Mouse (Mus musculus) thymus, postnatal 10 days (tissue): ENCODE measurements around the gene Ctdsp2.

Experiments
- DNase-seq, 2 experiments: peaks; one replicate each; pipeline ENCODE4 v3.0.0; 2021; ENCODE audit warnings: low spot score in 2 of 2

The Ctdsp2 gene

GRCm38 (mm10) chr10:126978277-126978994, at the start of gene Ctdsp2:
Gene Ctdsp2, plus strand, starts transcription at chr10:126978717.
- DNase-seq = peak; percentile 97 to 98

- DNase-seq = no peak
These were observed 49.7 kb upstream of the Ctdsp2 start for GRCm38 (mm10) chr10:126928819-126929206.

GRCm38 (mm10) chr10:126929543-126929942, 49.0 kb upstream of the Ctdsp2 start:
- DNase-seq = no peak

- DNase-seq = no peak
These were observed 48.0 kb upstream of the Ctdsp2 start for GRCm38 (mm10) chr10:126930270-126931121.

- DNase-seq = no peak
These were observed 47.3 kb upstream of the Ctdsp2 start for GRCm38 (mm10) chr10:126931123-126931759.

- no peak for DNase-seq
These were observed 46.8 kb upstream of the Ctdsp2 start for GRCm38 (mm10) chr10:126931760-126932139.

- DNase-seq = no peak
These were observed 44.0 kb upstream of the Ctdsp2 start for GRCm38 (mm10) chr10:126934561-126934960.

- DNase-seq = peak in 1 of 2 experiments; percentile 11
These were observed 43.4 kb upstream of the Ctdsp2 start for GRCm38 (mm10) chr10:126935121-126935520.

- DNase-seq = peak; percentile 40 to 41
These were observed 42.7 kb upstream of the Ctdsp2 start for GRCm38 (mm10) chr10:126935556-126936381.

GRCm38 (mm10) chr10:126940949-126941348, 37.6 kb upstream of the Ctdsp2 start:
- DNase-seq = no peak

GRCm38 (mm10) chr10:126945531-126945930, 33.0 kb upstream of the Ctdsp2 start:
- DNase-seq = no peak

GRCm38 (mm10) chr10:126949824-126950223, 28.7 kb upstream of the Ctdsp2 start:
- no peak for DNase-seq

GRCm38 (mm10) chr10:126950572-126950971, 27.9 kb upstream of the Ctdsp2 start:
- no peak for DNase-seq

- DNase-seq = no peak
These were observed 26.1 kb upstream of the Ctdsp2 start for GRCm38 (mm10) chr10:126952375-126952774.

GRCm38 (mm10) chr10:126953029-126953471, 25.5 kb upstream of the Ctdsp2 start:
- DNase-seq = no peak

GRCm38 (mm10) chr10:126956692-126957358, 21.7 kb upstream of the Ctdsp2 start:
- DNase-seq = no peak

- DNase-seq = no peak
These were observed 21.0 kb upstream of the Ctdsp2 start for GRCm38 (mm10) chr10:126957359-126958107.

- no peak for DNase-seq
These were observed 18.0 kb upstream of the Ctdsp2 start for GRCm38 (mm10) chr10:126960496-126960895.

- DNase-seq = no peak
These were observed 16.8 kb upstream of the Ctdsp2 start for GRCm38 (mm10) chr10:126961757-126962156.
